Mouse (Mus musculus) R1 (cell line): ENCODE data around the gene Defa35.
"Not testable (repeated sequence)": the region's sequence is repeated elsewhere in the genome, so short reads cannot be mapped to it uniquely, and the experiment has no call there.

Source experiments
- DNase-seq: peaks from one replicate; pipeline ENCODE4 v3.0.0-alpha.2; 2018; ENCODE audit warnings: low read depth, low spot score

The Defa35 gene

DNA sequence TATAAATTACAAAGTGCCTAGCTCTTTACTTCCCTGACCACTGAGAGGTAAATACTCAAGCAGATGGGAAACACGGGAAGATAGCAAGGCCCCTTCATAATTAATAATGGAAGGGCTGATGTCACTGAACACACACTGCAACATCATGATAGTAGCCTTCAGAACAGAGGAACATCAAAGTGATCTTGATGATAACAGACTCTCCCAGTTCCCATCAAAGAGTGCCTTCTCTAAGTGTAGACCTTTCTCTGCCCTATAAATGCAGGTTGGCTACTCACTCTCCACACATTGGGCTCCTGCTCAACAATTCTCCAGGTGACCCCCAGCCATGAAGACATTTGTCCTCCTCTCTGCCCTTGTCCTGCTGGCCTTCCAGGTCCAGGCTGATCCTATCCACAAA, at the start of gene Defa35:
Gene Defa35, plus strand, starts transcription at position 301 of the 400 bp plus-strand sequence.
- not testable (repeated sequence) for DNase-seq

DNA sequence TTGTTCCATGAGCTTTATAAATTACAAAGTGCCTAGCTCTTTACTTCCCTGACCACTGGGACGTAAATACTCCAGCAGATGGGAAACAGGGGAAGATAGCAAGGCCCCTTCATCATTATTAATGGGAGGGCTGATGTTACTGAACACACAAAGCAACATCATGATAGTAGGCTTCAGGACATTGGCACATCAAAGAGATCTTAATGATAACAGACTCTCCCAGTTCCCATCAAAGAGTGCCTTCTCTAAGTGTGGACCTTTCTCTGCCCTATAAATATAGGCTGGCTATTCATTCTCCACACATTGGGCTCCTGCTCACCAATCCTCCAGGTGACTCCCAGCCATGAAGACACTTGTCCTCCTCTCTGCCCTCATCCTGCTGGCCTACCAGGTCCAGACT, 39.6 kb upstream of the Defa35 start, which contains the start of gene Defa21:
Gene Defa21, plus strand, starts transcription at position 301 of the 400 bp plus-strand sequence.
- not testable (repeated sequence) for DNase-seq

DNA sequence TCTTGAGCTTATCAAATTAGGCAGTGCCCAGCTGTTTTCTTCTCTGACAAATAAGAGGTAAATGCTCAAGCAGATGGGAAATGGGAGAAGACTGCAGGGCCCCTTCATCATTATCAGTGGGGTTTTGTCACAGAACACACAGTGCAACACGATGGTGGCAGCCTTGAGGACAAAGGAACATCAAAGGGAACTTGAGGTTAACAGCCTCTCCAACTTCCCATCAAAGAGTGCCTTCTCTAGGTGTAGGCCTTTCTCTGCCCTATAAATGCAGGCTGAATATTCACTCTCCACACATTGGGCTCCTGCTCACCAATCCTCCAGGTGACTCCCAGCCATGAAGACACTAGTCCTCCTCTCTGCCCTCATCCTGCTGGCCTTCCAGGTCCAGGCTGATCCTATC, 10.1 kb upstream of the Defa35 start, which contains the start of gene Defa23:
Gene Defa23, plus strand, starts transcription at position 301 of the 400 bp plus-strand sequence.
- DNase-seq: not testable (repeated sequence)

DNA sequence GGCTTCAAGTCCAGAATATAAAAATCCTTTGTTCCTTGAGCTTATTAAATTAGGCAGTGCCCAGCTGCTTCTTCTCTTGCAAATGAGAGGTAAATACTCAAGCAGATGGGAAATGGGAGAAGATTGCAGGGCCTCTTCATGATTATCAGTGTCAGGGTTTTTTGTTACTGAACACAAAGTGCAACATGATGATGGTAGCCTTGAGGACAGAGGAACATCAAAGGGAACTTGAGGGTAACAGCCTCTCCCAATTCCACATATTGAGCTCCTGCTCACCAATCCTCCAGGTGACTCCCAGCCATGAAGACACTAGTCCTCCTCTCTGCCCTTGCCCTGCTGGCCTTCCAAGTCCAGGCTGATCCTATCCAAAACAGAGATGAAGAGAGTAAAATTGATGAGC, 19.3 kb downstream of the Defa35 start, which contains the start of gene Defa25:
Gene Defa25, plus strand, starts transcription at position 301 of the 400 bp plus-strand sequence.
- DNase-seq: not testable (repeated sequence)

DNA sequence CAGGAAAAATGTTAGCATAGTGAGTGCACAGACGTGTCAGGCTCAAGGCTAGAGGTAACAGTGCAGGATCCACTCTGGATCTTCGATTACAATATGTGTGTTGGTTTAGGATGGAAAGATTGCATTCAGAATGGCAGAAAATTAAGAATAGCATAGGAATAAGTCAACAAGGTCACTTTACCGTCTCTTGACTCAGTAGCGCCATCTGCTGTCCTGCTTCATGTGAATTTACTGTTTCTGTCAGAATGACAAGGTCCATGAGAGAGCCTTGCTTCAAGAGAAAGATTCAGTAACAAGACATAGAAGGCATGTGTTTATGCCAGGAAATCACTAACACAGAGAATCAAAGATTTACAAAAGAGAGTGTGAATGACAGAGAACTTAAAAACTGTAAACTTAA, 28.3 kb downstream of the Defa35 start:
- peak; percentile 81 for DNase-seq

DNA sequence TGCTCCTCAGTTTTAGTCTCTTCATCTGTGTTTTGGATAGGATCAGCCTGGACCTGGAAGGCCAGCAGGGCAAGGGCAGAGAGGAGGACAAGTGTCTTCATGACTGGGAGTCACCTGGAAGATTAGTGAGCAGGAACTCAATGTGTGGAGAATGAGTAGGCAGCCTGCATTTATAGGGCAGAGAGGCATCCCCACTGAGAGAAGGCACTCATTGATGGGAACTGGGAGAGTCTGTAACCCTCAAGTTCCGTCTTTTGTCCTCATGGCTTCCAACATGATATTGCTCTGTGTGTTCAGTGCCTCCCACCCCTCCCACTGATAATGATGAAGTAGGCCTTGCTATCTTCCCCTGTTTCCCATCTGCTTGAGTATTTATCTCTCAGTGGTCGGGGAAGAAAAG, 31.1 kb downstream of the Defa35 start, which contains the start of gene Gm14851:
Gene Gm14851, minus strand, starts transcription at position 101 of the 400 bp plus-strand sequence.
- not testable (repeated sequence) for DNase-seq
